10 mouse cellular contexts compared by ENCODE assay signal in genomic region chr13:81332018-81332417, GRCm38 (mm10).
DNase-seq lines count a peak whose midpoint lies in the region; ATAC-seq lines count a peak whose summit lies in the region.
"Had no signal": no experiment of that assay in that cellular context is flagged by ENCODE, and none has a peak within 500 bp of the region (broad histone marks: within the 10 kb centered on the region; RNA-seq: fewer than 3 reads in every experiment).

No protein-coding gene starts in this region.

- H3K36me3 ChIP-seq in hindbrain, embryonic 10.5 days, result peaks cover 19% of the 10 kb centered on the region
- no peaks in the 10 kb centered on the region for H3K36me3 ChIP-seq in hindbrain, embryonic 13.5 days
- H3K36me3 ChIP-seq: limb, embryonic 13.5 days had no signal

- no peak overlapping the region for H3K4me3 ChIP-seq in hindbrain, embryonic 10.5 days
- H3K4me3 ChIP-seq in hindbrain, embryonic 13.5 days, result no peak overlapping the region
- H3K4me3 ChIP-seq: limb, embryonic 13.5 days had no signal

- WGBS in hindbrain, embryonic 10.5 days, result 44% methylated on average over 3 of the region's 3 CpGs
- 42% methylated on average over 3 of the region's 3 CpGs for WGBS in hindbrain, embryonic 13.5 days

- peak; percentile 10 for DNase-seq in hindbrain, embryonic 10.5 days (ENCODE audit: low spot score)
- peak; percentile 68 for DNase-seq in embryo, embryonic 10 days (ENCODE audit: low spot score)
- DNase-seq in heart, postnatal 4 days, result peak; percentile 14
- peak; percentile 74 to 82 for DNase-seq in kidney, postnatal 36 days
- no peak for DNase-seq in thymus, postnatal 14 days
- DNase-seq in cerebellum, postnatal 10 days, result no peak
- DNase-seq in gastrocnemius, adult 18-20 months (ENCODE audit: low spot score), result no peak

- no peaks in the 10 kb centered on the region for H3K9me3 ChIP-seq in hindbrain, embryonic 10.5 days
- H3K9me3 ChIP-seq in hindbrain, embryonic 13.5 days, result no peaks in the 10 kb centered on the region
- H3K9me3 ChIP-seq: limb, embryonic 13.5 days had no signal

- no peak for ATAC-seq in hindbrain, embryonic 13.5 days (ENCODE audit: low FRiP score)
- ATAC-seq: midbrain, embryonic 16.5 days had no signal

- H3K27me3 ChIP-seq in hindbrain, embryonic 10.5 days (ENCODE audit: insufficient read depth, poor library complexity, severe bottlenecking), result no peaks in the 10 kb centered on the region
- H3K27me3 ChIP-seq in hindbrain, embryonic 13.5 days, result no peaks in the 10 kb centered on the region
- H3K27me3 ChIP-seq: limb, embryonic 13.5 days had no signal

- H3K9ac ChIP-seq in hindbrain, embryonic 13.5 days, result no peak overlapping the region
- H3K9ac ChIP-seq: limb, embryonic 13.5 days had no signal

- H3K27ac ChIP-seq in hindbrain, embryonic 10.5 days, result no peak overlapping the region
- H3K27ac ChIP-seq in hindbrain, embryonic 13.5 days, result no peak overlapping the region
- H3K27ac ChIP-seq: limb, embryonic 13.5 days had no signal

- H3K4me1 ChIP-seq in hindbrain, embryonic 10.5 days (replicated peaks), result no peaks in the 10 kb centered on the region
- no peaks in the 10 kb centered on the region for H3K4me1 ChIP-seq in hindbrain, embryonic 13.5 days (replicated peaks)
- H3K4me1 ChIP-seq: limb, embryonic 13.5 days had no signal

- H3K4me2 ChIP-seq in hindbrain, embryonic 13.5 days, result no peak overlapping the region
- H3K4me2 ChIP-seq: limb, embryonic 13.5 days had no signal

Comparison
In these comparisons a context has a peak if more than half of its experiments do, and no peak if none do; other contexts are left out.
1. DNase-seq: peak in hindbrain, embryonic 10.5 days (single experiment), embryo, embryonic 10 days (single experiment), heart, postnatal 4 days (single experiment) and kidney, postnatal 36 days (2 of 2); none in thymus, postnatal 14 days (single experiment), cerebellum, postnatal 10 days (0 of 2) and gastrocnemius, adult 18-20 months (single experiment).